Mouse (Mus musculus) heart, adult 8-10 months (tissue): ENCODE measurements around the gene Msl2. TPM values are rescaled to one million over a fixed set of nuclear protein-coding genes. Genes with fewer than 3 reads are reported as not detected.

Source experiments
- DNase-seq: peaks from one replicate; pipeline ENCODE4 v3.0.0; 2022; ENCODE audit warnings: low spot score
- total RNA-seq, 4 experiments: library from RNA; stranded (reverse); gene quantifications; 2 replicates each; pipeline ENCODE4 v1.2.4; 2022

Gene Msl2
- total RNA-seq, 4 experiments from 2014 or later, result 30.6 to 35.1 (median 34.1) TPM

- DNase-seq, result no peak
Observed at GRCm38 (mm10) chr9:101152872-101153271, 79.0 kb downstream of the Msl2 start.

Other genes starting within 250 kb of the Msl2 start
- gene Pccb, start 39.2 kb upstream of the Msl2 start, total RNA-seq, result 100 to 1,000 TPM; 105 to 121 (median 110) TPM
- gene Ppp2r3a, start 177.7 kb downstream of the Msl2 start, total RNA-seq, result 100 to 1,000 TPM; 204 to 239 (median 221) TPM